Mouse (Mus musculus): ENCODE measurements around the gene Acads. TPM values are rescaled to one million over a fixed set of nuclear protein-coding genes. Genes with fewer than 3 reads are reported as not detected.
"Not testable (repeated sequence)": the region's sequence is repeated elsewhere in the genome, so short reads cannot be mapped to it uniquely, and the experiment has no call there.

The Acads gene
- total RNA-seq, 2 experiments from 2014 or later = 58.1 to 67.2 TPM

DNA sequence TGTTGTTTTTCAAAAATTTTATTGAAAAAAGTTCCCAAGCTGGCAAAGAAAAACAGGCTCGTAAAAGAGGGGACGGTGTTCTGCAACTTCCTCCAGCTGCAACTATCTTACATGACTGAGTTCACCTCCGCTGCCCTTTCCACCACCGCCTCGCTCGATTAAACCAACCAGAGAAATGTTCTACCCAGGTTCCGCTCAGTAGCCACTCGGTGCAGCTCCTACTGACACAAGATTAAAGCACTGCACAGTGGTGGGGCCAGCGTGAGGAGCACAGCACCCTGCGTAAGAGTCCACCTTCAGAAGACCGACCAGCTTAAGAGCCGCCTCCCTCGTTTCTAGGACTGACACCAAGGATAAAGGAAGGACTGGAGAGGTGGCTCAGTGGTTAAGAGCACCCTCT is 32.3 kb upstream of the Acads start:
- DNase-seq = no peak
- intact Hi-C loops (cut with DNase I; ENCODE audit: low total_unique reads) = no loop called here

DNA sequence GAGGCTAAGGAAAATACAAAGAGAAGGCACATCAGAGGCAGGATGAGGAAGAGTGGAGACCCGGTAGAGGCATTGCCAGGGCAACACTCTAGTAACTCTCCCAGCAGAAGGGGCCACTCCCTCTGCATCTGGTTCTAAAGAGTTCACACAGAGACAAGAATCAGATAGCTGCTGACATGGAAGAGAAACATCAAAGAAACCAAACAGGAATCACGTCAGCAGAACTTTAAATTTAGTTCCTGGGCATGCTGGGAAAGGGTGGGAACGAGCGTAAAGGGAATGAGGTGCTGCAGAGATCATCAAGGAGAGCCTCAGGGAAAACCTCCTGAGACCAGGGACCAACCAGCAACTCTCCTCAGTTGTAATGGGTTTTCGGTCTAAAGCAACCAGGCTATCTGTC is 31.8 kb upstream of the Acads start:
- intact Hi-C loops (cut with DNase I; ENCODE audit: low total_unique reads) = no loop called here
- DNase-seq = no peak

DNA sequence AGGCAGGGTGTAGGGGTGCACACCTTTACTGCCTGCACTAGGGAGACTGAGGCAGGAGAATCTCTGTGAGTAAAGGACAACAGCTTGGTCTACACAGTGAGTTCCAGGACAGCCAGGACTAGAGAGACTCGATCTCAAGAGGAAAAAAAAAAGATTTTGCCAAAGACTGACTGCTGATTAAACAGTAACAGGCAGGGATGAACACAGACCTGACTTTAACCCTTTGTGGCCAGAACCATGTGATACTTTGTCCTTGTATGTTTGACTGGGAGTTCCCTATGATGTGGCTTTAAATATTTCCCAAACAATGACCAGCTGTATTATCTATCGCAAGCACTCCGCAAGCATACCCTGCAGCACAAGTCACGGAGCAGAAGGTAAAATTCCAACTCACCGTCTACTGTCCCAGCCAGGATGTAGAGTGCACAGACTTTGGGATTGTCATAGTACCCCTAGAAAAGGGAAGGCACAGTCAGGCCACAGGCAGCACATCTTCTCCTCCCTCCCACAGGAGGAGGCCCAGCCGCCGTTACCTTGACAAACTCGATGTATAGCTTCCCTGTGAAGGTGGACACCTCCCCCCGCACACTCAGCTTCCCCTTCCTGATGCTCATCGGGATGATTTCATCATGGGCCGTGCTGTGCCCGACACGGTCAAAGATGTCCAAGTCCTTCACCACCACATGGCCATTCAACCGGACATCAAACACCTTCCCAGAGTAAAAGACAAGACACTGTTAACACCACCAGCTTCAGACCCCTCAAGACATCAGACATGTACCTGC is 30.7 kb upstream of the Acads start:
- intact Hi-C loops (cut with DNase I; ENCODE audit: low total_unique reads) = no loop called here
- no peak for DNase-seq

DNA sequence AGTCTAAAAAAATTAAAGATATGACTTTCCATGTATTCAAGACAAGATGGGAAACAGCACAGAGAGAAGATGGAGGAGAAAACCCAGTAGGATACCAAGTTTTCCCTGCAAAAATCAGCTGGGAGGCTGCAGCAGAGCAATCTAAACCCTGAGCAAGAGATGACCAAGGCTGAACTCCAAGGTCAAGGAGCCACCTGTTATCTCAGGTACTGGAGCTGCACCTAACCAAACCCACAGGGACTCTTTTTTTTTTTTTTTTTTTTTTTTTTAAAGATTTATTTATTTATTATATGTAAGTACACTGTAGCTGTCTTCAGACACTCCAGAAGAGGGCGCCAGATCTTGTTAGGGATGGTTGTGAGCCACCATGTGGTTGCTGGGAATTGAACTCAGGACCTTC is 29.7 kb upstream of the Acads start:
- intact Hi-C loops (cut with DNase I; ENCODE audit: low total_unique reads); DNase-seq: not testable (repeated sequence)

DNA sequence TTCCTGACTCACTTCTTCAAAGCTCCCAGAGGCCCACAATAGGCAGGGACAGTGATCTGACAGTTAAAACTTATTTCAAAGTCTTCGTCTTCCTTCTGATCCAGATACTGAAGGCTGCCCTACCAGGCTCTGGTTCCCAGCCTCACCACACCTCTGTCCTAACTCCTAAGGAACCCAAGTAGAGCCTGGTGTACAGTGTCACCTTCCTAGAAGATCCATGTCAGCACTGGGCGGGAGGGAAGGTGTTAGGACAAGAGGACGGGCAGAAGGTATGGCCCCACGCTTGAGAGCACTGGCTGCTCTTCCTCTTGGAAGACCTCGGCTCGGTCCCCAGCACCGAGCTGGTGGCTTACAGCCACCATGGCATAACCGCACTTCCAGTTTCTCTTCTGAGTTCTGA is 29.2 kb upstream of the Acads start:
- intact Hi-C loops (cut with DNase I; ENCODE audit: low total_unique reads) = no loop called here
- no peak for DNase-seq

DNA sequence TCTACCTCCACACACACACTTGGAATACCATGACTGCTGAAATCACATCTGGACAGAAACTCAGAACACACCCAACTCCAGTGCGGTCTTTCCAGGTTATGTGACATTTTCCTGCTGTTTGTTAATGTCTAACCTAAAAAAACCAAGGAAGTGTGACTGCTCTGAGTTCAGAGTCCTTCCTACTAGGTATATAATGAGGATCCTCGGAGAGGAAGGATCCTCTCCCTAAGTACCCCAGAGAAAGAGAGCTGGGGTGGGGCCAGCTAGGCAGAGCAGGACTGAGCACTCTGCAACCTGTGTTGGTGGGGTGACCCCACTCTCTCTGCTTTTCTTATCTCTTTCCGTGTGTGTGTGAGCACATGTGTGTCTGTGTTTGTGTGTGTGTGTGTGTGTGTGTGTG is 28.2 kb upstream of the Acads start:
- DNase-seq = no peak
- intact Hi-C loops (cut with DNase I; ENCODE audit: low total_unique reads) = no loop called here

DNA sequence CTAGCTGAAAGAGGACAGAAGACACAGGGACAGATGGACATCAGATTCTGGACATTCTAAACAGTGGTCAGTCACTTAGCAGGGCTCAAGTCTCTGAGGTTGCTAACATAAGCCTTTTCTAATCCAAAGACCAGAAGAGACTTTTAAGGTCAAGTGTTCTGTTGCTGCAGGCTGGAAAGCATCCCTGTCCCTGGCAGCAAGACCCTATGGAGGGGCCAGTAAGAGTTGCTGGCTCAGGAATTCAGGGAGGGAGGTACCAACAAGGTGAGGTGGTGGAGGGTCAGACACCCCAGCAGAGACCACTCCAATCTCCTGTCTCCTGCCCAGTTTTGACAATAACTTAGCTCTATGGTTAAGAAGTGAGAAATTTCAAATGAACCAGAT is 27.6 kb upstream of the Acads start:
- intact Hi-C loops (cut with DNase I; ENCODE audit: low total_unique reads) = no loop called here
- DNase-seq = peak; percentile 64

DNA sequence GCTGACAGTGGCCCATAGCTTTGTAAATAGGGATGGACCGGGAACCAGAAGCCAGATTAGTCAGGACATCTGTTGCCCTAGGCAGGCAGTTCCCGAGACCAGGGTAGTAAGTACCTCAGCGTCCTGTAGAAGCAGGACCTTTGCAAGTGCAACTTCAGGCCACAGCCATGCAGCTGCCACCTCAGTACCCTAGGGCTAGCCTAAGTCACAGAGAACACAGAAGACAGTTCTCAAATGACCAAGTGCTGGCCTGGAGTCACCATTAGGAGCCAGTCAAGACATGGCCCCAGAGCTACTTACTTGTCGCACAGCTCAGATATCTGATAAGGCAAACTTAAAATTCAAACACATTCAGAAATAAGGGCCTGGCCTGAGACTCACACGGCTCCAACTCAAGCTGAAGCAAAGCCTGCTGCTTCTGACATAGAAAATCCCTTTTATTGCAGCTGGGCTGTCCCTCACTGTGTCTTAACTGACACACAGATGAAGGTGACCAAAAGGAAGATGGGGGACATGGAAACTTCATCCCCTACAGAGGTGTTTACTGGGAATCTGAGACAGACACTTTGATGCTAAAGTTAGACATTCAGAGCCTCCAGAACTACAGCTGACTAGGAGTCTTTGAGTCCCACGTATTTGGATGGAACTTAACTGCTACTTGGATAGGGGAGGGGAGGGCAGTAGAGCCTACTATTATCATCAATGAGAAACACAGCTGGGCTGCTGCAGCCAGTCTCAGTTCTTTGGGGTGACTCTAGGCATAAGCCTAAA is 27.0 kb upstream of the Acads start:
- intact Hi-C loops (cut with DNase I; ENCODE audit: low total_unique reads) = no loop called here
- no peak for DNase-seq

DNA sequence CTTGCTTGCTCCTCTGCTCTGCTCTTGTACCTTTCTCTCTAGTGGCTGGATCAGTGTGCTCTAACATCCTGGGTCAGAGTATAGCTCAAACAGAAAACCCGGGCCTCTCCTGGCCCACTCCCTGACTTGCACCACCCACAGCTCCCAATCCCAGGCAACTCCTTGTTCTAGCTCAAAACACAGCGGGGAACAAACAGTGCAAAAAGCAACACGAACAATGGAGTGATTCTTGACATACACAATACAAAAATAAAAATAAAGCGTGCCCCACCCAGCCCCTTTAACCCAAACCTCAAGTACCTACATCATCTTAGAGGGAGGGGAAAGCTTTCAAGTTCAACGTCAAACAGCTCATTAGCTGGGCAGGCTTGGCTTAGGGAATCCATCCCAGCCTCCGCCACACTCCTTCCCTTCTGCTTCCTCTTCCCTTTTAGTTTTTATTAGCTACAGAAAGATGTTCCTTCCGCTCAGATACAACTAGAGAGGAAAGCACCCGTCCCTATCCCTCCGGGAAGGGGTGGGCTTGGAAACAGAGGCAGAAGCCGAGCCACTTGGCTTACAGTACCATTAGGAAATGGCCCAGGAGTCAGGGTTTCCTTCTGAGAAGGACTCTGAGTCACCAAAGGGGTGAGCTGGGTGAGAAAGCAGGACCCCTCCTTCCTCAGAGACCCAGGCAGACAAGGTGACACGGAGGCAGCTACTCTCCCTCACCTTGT is 26.3 kb upstream of the Acads start:
- no peak for DNase-seq
- intact Hi-C loops (cut with DNase I; ENCODE audit: low total_unique reads) = no loop called here

DNA sequence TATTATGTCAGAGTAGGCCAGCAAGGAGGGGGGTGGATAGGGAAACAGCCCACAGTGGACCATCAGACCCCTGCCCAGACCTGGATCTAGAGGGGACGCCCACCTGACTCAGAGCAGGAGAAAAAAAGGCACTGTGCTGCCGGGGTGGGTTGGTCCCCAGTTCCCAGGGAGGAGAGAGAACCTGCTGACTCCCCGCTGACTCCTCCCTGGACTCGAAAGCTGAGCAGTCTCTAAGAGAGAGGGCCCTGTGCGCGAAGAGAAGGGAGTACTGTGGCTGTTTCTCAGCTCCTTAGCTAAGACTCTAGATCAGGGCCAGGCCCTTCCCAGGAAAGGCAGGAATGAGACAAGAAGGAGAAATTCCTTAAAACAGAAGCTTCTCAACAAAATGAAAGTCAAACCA is 25.3 kb upstream of the Acads start:
- intact Hi-C loops (cut with DNase I; ENCODE audit: low total_unique reads) = no loop called here
- no peak for DNase-seq

DNA sequence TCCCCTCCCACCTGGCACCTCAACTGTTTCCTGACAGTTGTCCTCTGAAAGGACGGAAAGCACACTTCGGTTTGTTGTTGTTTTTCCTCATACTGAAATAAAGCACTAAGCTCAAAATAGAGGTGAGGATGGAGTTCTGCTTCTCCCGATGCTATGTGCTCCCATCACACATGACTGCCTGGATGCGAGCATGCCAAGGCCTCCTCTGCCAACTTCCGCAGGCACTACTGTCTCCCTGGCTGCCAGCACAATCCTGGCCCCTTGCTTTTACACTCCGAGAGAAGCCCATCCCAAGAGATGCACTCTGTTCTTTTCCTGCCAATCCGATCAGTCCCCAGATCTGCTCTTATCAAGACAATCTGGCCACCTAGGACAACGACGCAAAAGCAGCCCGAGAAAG is 24.4 kb upstream of the Acads start:
- intact Hi-C loops (cut with DNase I; ENCODE audit: low total_unique reads) = no loop called here
- DNase-seq = peak; percentile 47

DNA sequence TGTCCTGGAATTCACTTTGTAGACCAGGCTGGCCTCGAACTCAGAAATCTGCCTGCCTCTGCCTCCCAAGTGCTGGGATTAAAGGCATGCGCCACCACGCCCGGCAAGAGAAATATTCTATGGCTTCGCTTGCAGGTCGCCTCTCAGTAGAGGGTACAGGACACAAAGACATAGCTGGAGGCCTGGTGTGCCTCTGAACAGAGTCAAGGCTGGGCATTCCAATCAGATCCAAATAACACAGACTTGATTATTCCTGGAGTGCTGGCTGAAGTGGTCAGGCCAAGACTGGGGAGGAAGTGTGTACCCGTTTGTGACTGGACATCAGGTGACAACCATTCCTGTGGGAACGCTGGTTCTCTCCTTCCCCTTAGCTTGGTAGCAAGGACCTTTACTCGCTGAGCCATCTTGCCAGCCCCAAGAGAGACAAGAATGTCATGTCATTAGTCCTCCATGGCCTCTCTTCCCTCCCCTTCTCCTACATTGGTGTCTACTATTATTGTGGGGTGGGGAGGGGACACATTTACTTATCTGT is 23.1 kb upstream of the Acads start:
- no peak for DNase-seq
- intact Hi-C loops (cut with DNase I; ENCODE audit: low total_unique reads) = no loop called here

DNA sequence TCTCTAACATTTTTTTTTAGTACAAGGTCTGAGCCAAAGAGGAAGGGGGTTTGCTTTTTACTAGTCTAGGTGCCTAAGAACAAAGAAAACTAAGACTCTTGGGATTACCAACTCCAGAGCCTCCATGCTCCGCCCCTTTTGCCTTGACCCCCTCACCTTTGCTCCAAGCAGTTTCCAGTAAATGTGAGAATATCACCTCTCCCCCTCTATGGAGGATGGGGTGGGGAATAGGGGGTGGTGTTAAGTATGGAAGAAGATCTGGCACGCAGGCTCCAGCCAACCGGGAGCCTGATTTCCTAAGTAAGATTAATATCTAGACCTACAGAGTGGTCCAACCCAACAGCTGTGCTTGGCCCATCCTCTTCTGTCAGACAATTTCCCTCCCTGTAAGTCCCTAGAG is 21.6 kb upstream of the Acads start:
- DNase-seq = no peak
- intact Hi-C loops (cut with DNase I; ENCODE audit: low total_unique reads) = no loop called here

DNA sequence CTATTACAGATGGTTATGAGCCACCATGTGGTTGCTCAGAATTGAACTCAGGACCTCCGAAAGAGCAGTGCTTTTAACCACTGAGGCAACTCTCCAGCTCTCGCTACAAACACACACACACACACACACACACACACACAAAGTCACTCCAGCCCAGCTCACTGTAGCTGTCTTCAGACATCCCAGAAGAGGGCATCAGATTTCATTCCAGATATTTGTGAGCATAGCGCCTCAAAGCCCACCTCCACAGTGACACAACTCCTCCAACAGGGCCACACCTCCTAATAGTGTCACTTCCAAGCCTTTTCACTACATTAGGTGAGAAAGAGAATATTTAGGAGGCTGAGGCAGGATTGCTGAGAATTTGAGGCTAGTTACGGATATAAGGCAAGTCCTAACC is 20.0 kb upstream of the Acads start:
- intact Hi-C loops (cut with DNase I; ENCODE audit: low total_unique reads) = no loop called here
- DNase-seq = no peak

DNA sequence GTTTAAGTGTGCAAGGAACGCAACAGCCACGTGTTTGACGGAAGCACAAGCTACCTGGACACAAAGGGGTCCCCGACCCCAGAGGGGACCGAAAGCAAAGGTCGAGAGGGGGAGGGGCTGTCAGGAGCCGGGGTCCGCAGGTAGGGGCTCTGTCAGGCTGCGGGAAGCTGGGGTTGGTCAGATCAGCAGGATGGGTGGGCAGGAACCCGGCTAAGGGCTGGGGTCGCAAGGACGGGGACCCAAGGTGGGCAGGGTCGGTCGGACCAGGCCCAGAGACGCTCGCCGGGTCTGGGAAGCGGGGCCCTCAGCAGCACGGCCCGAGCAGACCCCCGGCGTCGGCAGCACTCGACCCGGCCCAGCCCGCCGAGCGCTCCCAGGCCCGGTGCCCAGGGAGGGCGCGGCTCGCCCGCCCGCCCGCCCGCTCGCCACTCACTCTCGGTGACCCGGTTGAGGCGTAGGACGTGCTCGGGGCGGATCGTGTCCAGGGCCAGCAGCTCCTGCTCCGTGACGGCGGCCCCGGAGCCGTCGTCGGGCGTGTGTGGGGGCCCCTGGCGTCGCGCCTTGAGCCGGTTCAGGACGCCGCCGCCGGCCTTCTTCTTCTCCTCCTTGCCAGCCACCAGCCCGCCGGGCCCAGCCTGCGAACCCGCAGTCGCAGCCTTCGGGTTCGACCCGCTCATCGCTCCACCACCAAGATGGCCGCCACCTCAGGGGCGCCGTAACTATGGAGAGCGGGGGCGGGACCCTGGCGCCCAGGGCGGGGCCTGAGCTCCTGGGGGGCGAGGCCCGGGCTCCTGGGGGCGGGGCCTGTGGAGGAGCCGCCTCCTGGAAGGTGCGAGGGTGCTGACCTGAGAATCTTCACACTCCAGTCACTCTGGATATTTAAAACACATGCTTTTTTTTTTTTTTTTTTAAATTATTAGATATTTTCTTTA is 15.4 kb upstream of the Acads start, which contains the start of gene Unc119b:
Gene Unc119b, minus strand, starts transcription at position 742 of the 932 bp plus-strand sequence.
- DNase-seq = peak; percentile 89
- intact Hi-C loops (cut with DNase I; ENCODE audit: low total_unique reads) = no loop called here

DNA sequence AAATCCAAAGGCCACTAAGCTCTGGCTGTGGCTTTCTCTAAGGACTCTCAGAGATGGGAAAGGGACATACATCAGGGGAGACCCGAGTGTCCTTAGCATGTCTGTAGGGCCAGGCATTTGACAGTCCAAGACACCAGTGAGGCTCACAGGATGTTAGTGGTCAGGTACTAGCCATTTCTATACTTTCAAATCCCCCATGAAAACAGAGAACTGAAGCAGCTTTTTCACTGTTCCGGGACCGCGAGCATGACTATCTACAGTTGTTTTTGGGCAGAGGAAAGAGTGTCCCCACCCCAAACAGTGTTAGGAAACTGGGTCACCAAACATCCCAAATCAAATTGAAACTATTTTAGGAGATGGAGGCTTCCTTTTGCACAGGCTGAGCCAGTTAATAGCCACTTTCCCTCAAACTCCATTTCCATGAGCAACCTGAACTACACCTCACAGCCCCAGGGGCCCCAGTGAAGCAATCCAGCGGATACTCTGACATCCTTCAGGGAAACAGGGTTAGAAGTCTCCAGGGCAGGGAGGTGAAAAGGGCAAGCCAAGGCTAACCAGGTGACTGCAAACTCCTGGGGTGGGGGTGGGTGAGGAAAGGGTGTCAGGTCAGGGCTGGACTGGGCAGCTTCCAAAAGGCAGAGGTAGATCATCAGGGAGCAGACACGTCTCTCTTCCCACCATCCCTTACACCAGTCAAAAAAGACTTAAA is 14.4 kb upstream of the Acads start:
- intact Hi-C loops (cut with DNase I; ENCODE audit: low total_unique reads) = no loop called here
- no peak for DNase-seq

DNA sequence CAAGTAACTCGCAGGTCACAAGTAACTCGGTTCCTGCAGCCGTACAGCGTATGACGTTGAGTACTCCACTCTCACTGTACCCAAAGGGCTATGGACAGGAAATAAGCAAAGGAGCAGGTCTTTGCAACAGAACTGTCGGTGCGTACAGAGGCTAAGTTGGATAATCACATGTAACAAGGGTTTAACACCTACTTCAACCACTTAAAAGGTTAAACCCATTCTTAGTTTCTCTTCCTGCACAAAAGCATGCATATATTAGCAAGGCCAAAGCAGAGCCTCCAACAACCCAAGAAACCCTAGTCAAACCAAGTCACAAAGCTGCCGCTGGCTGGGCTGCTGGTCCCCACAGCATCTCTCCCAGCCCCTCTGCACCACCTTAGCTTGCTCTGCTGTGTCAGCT is 13.3 kb upstream of the Acads start:
- intact Hi-C loops (cut with DNase I; ENCODE audit: low total_unique reads) = no loop called here
- DNase-seq = no peak

DNA sequence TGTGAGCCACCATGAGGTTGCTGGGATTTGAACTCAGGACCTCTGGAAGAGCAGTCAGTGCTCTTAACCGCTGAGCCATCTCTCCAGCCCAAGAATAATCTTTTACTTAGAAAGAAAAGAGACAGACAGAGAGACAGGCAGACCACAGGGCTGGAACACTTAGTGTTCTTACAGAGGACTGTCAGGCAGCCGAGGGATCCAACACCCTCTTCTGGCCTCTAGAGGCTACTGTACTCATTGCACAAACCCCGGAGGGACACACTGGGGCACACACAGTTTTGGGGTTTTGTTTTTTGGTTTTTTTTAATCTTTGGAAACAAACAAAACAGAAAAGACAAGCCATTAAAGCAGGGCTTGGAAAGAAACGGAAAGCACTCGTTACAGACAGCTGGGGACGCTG is 10.2 kb upstream of the Acads start:
- intact Hi-C loops (cut with DNase I; ENCODE audit: low total_unique reads) = loop anchor here (5.0 to 10.0 kb wide), 2 partner anchors 33 to 105 kb away; partner anchors contain the start of gene Pop5
- DNase-seq = no peak
